Mouse (Mus musculus): ENCODE data around the gene Sorcs1.

Sorcs1 gene

DNA sequence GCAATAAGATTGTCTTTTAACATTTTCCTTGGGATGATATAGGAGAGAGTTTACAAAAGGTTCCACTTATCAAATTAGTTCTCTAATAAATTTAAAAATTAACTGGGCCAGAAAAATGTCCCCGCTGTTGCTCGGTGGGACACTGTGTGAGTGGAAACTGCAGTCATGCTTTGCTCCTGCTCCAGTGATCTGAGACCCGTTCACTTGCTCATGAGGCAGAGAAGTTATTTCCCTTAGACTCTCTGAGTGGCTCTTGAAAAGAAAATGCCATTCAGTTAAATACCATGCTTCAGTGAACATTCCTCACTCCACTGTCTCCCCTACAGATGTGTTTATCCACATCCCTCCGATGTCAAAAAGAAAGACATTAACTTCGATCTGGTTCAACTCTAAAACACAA, 144.4 kb downstream of the Sorcs1 start:
- no peak for DNase-seq

- DNase-seq, result no peak
Measured at GRCm38 (mm10) chr19:50527835-50528234, 150.6 kb downstream of the Sorcs1 start.

GRCm38 (mm10) chr19:50526094-50526493, 152.4 kb downstream of the Sorcs1 start:
- no peak for DNase-seq

- DNase-seq, result no peak
Measured at GRCm38 (mm10) chr19:50521943-50522342, 156.5 kb downstream of the Sorcs1 start.

DNA sequence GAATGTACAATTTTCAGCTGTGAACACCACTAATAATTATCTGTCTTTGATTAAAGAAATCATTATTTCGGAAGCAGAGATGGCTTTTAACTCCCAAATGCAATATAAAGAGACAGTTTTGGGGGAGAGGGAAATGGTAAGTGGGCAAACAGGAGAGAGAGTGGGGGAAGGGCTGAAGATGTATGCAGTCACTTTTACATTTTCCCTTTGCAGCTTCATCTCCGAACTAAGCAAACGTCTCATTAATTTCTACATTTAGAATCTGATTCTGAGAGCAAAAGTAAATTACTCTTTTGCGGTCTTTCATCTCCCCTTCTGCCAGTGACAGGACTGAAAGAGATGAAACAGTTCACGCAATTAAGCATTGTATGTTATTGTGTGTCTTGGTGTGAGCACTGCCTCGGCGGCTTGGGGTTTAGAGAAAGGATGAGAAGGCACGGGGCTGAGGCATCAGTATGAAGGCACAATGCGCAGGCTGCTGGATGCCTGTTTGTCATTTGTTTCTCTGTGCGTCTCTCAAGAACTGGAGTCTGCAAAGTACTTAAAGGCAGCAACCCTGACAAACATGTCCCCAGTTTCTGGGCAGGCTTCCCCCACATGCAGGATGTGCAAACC, 163.3 kb downstream of the Sorcs1 start:
- no peak for DNase-seq

DNA sequence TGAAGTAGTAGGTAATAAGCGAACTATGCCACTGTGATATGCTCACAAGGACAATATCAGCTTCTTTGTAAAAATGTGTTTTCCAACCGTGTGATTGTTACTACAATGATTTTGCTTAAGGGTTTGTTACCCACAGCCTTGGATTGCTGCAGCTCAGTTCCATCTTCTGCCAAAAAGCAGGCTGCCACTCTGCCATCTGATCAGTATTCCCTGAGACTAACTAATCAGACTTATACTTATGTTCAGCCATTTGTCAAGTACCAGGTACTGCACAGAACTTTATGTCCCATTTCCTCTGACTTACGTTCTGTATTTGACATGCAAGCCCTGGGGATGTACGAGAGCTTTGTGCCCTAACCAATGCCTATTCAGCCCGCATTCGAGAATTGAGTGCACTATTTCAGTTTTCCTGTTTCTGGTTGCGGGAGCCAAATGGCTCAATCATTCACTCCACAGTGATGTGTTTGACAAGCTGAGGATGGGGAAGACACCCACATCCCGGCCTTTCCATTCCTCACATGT, 164.1 kb downstream of the Sorcs1 start:
- no peak for DNase-seq

DNA sequence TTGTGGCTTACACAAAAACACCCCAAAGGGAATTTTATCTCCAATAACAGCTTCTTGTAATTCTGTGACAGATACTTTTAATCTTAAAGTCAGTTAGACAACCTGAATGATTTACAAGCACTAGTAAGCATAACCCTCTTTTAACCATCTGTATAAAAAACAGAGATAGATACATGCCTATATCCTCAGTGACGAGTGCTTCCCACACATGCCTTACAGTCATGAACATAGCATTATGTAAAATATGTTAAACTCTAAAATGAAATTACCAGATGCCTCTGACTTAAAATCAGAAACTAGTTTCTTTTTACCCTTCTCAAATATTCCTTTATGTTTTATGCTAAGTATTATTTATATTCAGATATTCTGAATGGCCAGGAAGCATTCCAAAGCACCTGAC, 175.6 kb downstream of the Sorcs1 start:
- no peak for DNase-seq

GRCm38 (mm10) chr19:50491121-50491520, 187.3 kb downstream of the Sorcs1 start:
- no peak for DNase-seq

GRCm38 (mm10) chr19:50490721-50491120, 187.7 kb downstream of the Sorcs1 start:
- no peak for DNase-seq

DNA sequence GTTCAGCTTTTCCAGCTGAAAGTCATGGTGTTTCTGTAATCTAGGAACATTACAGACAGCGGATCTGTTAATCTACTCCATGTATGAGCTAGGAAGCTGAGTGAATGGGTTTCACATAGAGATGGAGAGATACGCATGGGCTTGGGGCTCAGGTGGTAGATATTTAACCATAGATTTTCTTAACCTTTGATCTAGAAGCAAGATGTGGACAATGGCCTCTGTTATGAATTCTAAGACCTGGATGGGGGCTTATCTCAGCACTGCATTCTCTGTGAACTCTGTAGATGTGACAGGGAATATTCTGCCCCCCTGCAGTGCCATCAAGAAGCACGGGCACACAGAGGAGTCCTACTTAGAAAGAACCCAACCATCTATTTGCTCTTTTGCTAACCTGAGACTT, 188.7 kb downstream of the Sorcs1 start:
- no peak for DNase-seq

DNA sequence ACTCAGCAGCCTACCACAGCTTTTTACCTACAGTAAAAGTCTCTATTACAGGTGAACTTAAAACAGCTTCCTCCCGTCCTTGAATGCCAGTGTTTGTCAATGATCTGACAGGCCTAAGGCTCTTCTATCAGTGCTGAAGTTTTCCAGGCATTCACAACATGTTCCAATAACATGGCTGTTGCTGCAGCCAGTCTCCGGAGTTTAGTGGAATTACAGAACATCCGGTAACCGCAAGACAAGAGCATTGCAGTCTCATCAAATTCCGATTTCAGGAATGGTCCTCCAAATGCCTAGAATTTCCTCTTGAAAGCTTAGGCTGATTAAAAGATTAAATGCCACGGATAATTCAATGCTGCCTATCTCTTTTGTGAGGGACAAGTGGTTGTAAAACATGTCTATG, 190.0 kb downstream of the Sorcs1 start:
- no peak for DNase-seq

DNA sequence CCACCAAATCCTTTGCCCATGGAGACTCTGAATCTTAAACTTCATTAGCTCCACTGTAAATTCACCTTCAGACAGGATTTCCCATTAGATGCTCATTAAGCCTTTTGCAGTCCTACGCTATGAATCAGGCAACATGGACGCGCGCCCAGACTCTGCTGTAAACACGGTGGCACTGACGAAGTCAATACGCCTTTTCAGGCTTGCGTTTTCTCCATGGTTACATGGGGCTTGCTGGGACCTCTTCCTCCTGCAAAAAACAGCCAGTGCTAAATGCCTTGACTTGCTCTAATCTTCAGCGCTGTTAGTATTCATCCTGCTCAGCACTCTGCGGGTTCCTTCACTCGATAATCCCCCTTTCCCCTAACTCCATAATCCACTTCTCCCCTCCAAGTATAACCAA, 190.7 kb downstream of the Sorcs1 start:
- peak; percentile 65 for DNase-seq

DNA sequence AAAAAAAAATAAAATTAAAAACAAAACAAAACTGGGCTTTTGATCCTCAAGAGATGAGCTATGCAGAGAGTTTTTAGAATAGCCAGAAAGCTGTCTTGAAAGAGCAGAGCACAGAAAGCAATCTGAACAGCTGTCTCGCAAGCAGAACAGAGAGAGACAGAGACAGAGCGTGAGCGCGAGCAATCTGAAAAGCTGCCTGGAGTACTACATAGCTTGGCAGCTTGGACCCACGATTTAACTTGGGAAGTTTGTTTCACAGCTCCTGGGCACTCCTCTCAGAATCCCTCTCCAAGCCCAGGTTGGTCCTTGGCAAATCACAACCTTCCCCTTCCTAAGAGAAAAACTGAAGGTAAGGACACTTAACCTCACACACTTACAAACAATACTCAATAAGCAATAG, 192.1 kb downstream of the Sorcs1 start:
- no peak for DNase-seq

DNA sequence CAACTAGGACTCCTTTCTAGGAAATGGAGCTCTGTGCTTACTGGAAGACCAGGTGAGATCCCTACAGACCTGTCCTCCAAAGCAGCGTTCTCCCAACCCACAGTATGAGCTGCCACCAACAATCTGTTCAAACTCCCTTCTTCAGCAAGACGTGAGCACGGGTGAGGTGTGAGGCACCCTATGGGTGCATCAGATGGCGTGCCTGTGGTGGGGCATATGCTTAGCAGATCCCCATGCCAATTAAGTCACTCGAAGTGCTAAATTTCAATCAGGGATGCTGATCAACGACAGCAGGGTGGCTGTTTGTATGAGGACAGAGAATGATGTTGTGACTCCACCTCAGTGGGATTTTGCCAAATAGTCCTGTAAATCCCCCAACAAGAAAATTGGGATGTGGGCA, 201.7 kb downstream of the Sorcs1 start:
- no peak for DNase-seq

GRCm38 (mm10) chr19:50468592-50468991, 209.9 kb downstream of the Sorcs1 start:
- DNase-seq, result no peak

DNA sequence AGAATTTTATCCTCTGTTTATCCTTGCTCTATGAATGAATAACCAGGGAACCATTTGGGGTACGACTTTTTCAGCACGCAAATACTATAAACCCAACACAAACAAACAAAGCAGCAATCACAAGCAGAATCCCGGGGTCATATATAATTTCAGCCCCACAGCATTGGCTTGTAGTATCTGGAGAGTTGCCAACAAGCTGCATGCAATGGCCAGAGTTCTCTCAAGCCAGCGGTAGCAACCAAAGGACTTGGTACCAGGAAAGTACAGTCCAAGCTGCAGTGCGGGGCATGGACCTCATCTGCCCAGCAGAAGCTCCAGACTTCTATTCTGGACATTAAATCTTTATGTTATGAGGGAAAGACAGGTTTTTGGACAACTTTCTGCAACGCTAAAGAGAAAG, 213.6 kb downstream of the Sorcs1 start:
- no peak for DNase-seq

- no peak for DNase-seq
Measured at GRCm38 (mm10) chr19:50458581-50458980, 219.9 kb downstream of the Sorcs1 start.

DNA sequence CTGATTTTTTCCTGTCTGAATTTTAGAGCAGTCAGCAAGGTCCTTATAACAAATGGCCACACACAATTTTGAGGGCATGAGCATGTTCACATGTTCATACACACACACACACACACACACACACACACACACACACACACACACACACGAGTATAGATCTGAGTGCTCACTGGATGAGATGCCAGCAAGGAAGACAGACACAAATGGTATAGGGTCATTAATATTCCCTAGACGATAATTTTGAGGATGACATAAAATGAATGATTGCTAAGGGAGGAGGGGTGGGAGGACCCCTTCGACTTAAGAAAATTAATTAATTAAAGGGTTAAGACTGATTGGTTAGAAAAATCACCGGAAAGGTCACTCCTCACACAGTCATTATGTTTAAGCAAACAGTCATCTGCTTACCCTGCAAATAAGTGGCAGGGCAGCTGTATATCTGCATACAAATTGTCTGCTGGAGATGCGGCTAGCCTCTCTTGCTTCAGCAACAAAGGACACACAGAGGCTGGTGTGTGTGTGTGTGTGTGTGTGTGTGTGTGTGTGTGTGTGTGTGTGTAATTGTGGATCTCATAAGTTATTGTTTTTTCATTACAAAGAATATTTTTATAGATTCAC, 221.1 kb downstream of the Sorcs1 start:
- no peak for DNase-seq

- DNase-seq, result no peak
Measured at GRCm38 (mm10) chr19:50441099-50441498, 237.3 kb downstream of the Sorcs1 start.

DNA sequence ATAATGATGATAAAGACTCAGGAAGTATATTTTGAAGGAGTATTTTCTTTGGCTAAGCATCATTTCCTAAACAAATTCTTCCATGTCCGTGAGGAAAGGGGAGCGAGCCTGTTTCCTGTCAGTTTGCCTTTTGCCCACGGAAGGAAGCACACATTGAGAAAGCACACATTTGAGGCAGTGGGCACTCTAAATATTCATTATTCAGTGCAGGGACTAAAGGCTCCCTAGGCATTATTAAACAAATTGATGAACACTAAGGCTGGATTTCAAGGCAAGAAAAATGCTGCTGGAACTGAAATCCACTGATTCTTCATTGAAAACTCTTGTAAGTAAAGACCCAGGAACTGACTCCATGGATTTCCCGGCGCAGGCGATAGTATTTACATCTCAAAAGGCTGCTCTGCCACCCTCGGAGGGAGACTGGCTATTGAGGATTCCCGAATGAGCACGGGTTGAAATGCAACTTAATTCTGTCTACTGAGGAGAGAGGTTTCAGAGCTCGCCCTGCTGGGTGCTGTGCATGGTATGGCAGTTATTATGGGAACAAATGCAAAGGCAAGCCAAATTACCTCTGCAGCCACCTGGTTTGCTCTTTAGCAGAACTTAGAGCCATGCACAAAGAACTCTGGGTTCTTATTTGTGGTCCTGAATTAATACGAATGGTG, 238.1 kb downstream of the Sorcs1 start:
- DNase-seq, result no peak

GRCm38 (mm10) chr19:50439464-50439881, 239.0 kb downstream of the Sorcs1 start:
- DNase-seq, result no peak

GRCm38 (mm10) chr19:50422928-50423327, 255.5 kb downstream of the Sorcs1 start:
- no peak for DNase-seq

- DNase-seq, result peak; percentile 27
Measured at GRCm38 (mm10) chr19:50418962-50419720, 259.3 kb downstream of the Sorcs1 start.

DNA sequence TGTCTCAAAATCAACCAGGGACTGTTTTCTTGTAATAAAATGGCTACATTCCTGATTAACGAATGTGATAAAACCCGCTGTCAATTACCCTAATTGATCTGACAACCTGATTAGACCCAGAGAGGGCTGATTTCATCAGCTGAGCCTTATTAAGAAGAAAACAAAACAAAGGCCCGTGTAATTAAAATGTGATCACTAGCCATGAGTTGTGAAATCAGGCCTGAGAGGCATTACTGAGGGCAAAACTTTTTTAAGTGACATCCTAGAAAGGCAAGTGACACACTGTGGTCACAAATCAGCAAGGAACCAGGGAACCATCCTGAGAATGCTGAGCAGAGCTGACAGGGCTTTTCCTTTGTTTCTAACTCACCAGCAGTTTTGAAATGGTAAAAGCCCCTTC, 267.9 kb downstream of the Sorcs1 start:
- DNase-seq, result no peak
